Mouse (Mus musculus) intestine, embryonic 15.5 days (tissue): ENCODE measurements around the gene Hps6. TPM values are rescaled to one million over a fixed set of nuclear protein-coding genes. Genes with fewer than 3 reads are reported as not detected.

Experiments
- polyA plus RNA-seq: library from polyadenylated mRNA; unstranded; fragments of >200 nt; fragmentation: Nextera tagmentation; extraction: Ambion mirVana; gene quantifications from 2 replicates; pipeline ENCODE4 v1.2.1, GENCODE M21; 2015

The Hps6 gene
- polyA plus RNA-seq, 1 experiment from 2014 or later, result 9.5 TPM

Other genes with a start within 250 kb of the Hps6 start
- 36.3 and 36.4 TPM in 2 replicates for gene Mgea5, start 219.7 kb upstream of the Hps6 start, polyA plus RNA-seq
- 1.6 and 1.8 TPM in 2 replicates for gene Kcnip2, start 187.4 kb upstream of the Hps6 start, polyA plus RNA-seq
- 15.5 and 16.5 TPM in 2 replicates for gene Armh3, start 5.0 kb upstream of the Hps6 start, polyA plus RNA-seq
- 31.0 and 36.5 TPM in 2 replicates for gene Pprc1, start 41.4 kb downstream of the Hps6 start, polyA plus RNA-seq
- gene Ldb1, start 41.7 kb downstream of the Hps6 start, polyA plus RNA-seq, result 53.2 and 57.8 TPM in 2 replicates
- 99.0 and 107 TPM in 2 replicates for gene Nolc1, start 72.4 kb downstream of the Hps6 start, polyA plus RNA-seq
- not detected in 2 replicates for gene Elovl3, start 128.4 kb downstream of the Hps6 start, polyA plus RNA-seq
- gene Pitx3, start 144.8 kb downstream of the Hps6 start, polyA plus RNA-seq, result not detected in 2 replicates
- 49.6 and 50.0 TPM in 2 replicates for gene Gbf1, start 149.0 kb downstream of the Hps6 start, polyA plus RNA-seq